Mouse (Mus musculus) olfactory bulb, adult 2 months (tissue): Measurements from ENCODE around the gene Prr14.

Source experiments
- CTCF ChIP-seq: fragments of 200-500 bp; IDR thresholded peaks from 2 replicates; pipeline ENCODE4 v1.5.1; 2012; ENCODE audit warnings: low read depth, mild to moderate bottlenecking, low read length, moderate library complexity; ENCODE audit not compliant: insufficient read depth
- POLR2A ChIP-seq: fragments of 200-500 bp; IDR thresholded peaks from 2 replicates; pipeline ENCODE4 v1.6.1; 2012; ENCODE audit warnings: mild to moderate bottlenecking, low read depth, low read length, moderate library complexity; ENCODE audit not compliant: insufficient read depth

GRCm38 (mm10) chr7:127519284-127519683 lies 59.9 kb downstream of the Prr14 start, which contains the start of gene Gm42715:
- TF ChIP-seq CTCF: no peak
- no peak for TF ChIP-seq POLR2A
